Mouse (Mus musculus) heart, postnatal 0 days (tissue): ENCODE data around the gene 4930562C15Rik.

Source experiments
- CTCF ChIP-seq: IDR thresholded peaks from 2 replicates; pipeline ENCODE4 v1.5.1; 2016; ENCODE audit warnings: antibody characterized with exemption, control low read depth, low read depth
- EP300 ChIP-seq: IDR thresholded peaks from 2 replicates; pipeline ENCODE4 v1.6.1; 2016; ENCODE audit warnings: antibody characterized with exemption, low read depth

GRCm38 (mm10) chr16:4870490-4870889, 35.3 kb downstream of the 4930562C15Rik start:
- TF ChIP-seq CTCF (no peak), EP300 (no peak)
